Mouse (Mus musculus) lung, adult 2 months (tissue): ENCODE results near the gene Kirrel.

Source experiments
- CTCF ChIP-seq: fragments of 200-500 bp; IDR thresholded peaks from 2 replicates; pipeline ENCODE4 v1.5.1; 2011; ENCODE audit warnings: mild to moderate bottlenecking, low read length, control low read depth; ENCODE audit not compliant: insufficient read depth
- POLR2A ChIP-seq: fragments of 200-500 bp; IDR thresholded peaks from 2 replicates; pipeline ENCODE4 v1.6.1; 2011; ENCODE audit warnings: low read depth, mild to moderate bottlenecking, control low read depth, low read length, borderline replicate concordance; ENCODE audit errors: extremely low read depth

- TF ChIP-seq CTCF (no peak), POLR2A (no peak)
These were observed 120.6 kb downstream of the Kirrel start for GRCm38 (mm10) chr3:87053939-87054338.
